Mouse (Mus musculus) G1E (cell line): ENCODE measurements around the gene Fam69a. TPM values are rescaled to one million over a fixed set of nuclear protein-coding genes. Genes with fewer than 3 reads are reported as not detected.
A peak's percentile ranks its signal among the peaks of the same experiment; 100 is the strongest.

Experiments used
- ATAC-seq: 2 replicates; pipeline ENCODE4 v1.8.0; 2016; ENCODE audit warnings: mild to moderate bottlenecking; ENCODE audit not compliant: insufficient number of reproducible peaks, poor library complexity, low FRiP score, severe bottlenecking; ENCODE audit errors: extremely low read depth
- DNase-seq: peaks from one replicate; pipeline ENCODE4 v3.0.0; 2012; ENCODE audit warnings: low spot score
- H3K27me3 ChIP-seq: 2 replicates; pipeline ENCODE4 v1.6.1; 2012; ENCODE audit warnings: mild to moderate bottlenecking, low read length, inconsistent platforms; ENCODE audit not compliant: insufficient read depth
- H3K36me3 ChIP-seq: replicated peaks from 2 replicates; pipeline ENCODE3; 2012; ENCODE audit warnings: mild to moderate bottlenecking, inconsistent platforms
- H3K4me1 ChIP-seq: 2 replicates; pipeline ENCODE4 v1.6.1; 2012; ENCODE audit warnings: low read depth, low read length, inconsistent platforms, mixed read lengths; ENCODE audit not compliant: insufficient read depth
- H3K4me3 ChIP-seq: 2 replicates; pipeline ENCODE4 v1.5.1; 2012; ENCODE audit warnings: low read depth, mild to moderate bottlenecking, inconsistent platforms, low read length, moderate library complexity, mixed read lengths
- H3K9me3 ChIP-seq: replicated peaks from 2 replicates; pipeline ENCODE4 v1.6.1; 2012; ENCODE audit warnings: inconsistent platforms
- CTCF ChIP-seq: IDR thresholded peaks from 2 replicates; pipeline ENCODE4 v1.5.1; 2012; ENCODE audit warnings: low read depth, low read length, inconsistent platforms, mixed read lengths
- GATA1 ChIP-seq: IDR thresholded peaks from 2 replicates; pipeline ENCODE4 v1.6.1; 2012; ENCODE audit warnings: borderline replicate concordance, low read length, inconsistent platforms, mixed read lengths
- GATA2 ChIP-seq: IDR thresholded peaks from 2 replicates; pipeline ENCODE4 v1.6.1; 2012; ENCODE audit warnings: low read depth, low read length, inconsistent platforms, borderline replicate concordance
- POLR2AphosphoS5 ChIP-seq: IDR thresholded peaks from 2 replicates; pipeline ENCODE4 v1.6.1; 2012; ENCODE audit warnings: low read depth, low read length, inconsistent platforms; ENCODE audit not compliant: insufficient replicate concordance
- TAL1 ChIP-seq: conservative IDR thresholded peaks from 2 replicates; pipeline ENCODE4 v1.6.1; 2012; ENCODE audit warnings: low read depth, low read length, inconsistent platforms, mixed read lengths
- polyA plus RNA-seq: library from polyadenylated mRNA; stranded (reverse); fragments of >175 nt; gene quantifications from 2 replicates; pipeline ENCODE4 v1.2.3, GENCODE M21; 2012
- total RNA-seq, 2 experiments: library from RNA; stranded (forward) in 1 of 2; stranded (reverse) in 1 of 2; fragments of 200-1000 nt in 1 of 2; fragments of >200 nt in 1 of 2; fragmentation: Nextera tagmentation in 1 of 2; gene quantifications; 2 replicates each; pipeline ENCODE4 v1.2.3; 2014 to 2017

The Fam69a gene
- total and polyA plus RNA-seq, 3 experiments: 2.3 to 52.3 (median 25.8) TPM

DNA sequence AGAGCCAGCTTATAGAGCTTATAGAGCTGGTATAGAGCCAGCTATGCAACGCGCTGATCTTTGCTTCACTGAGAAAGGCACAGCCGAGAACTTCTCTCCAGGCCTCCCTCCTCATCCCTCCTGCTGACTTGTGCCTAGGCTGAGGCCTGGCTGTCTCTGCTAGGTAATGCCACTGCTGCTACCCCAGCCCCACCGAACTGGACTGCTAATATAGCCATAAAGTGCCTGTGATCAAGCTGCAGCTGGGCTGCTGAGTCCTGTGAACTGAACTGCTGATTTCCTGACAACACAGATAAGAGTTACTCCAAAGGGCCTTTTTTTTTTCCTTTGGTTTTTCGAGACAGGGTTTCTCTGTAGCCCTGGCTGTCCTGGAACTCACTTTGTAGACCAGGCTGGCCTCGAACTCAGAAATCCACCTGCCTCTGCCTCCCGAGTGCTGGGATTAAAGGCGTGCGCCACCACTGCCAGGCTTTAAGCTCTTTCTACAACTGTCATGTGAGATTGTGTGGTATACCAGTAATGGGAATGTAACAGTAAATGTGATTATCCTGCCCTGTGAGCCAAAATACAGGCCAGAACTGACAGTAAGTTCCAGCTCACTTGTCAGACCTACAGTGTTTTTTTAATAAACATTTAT, 21.4 kb downstream of the Fam69a start:
- Histone ChIP-seq H3K9me3 (no peaks in the 10 kb centered on the region), H3K4me1 (peaks cover 86% of the 10 kb centered on the region), H3K27me3 (no peaks in the 10 kb centered on the region), H3K36me3 (peaks cover 28% of the 10 kb centered on the region), H3K4me3 (peak overlapping the region; percentile 51; the same call in 1 of the 2 replicates)
- TF ChIP-seq GATA1: no peak
- peak; percentile 38; the same call in 1 of the 2 replicates for TF ChIP-seq TAL1
- no peak for TF ChIP-seq GATA2
- TF ChIP-seq POLR2AphosphoS5: no peak
- ATAC-seq: peak; percentile 47; the same call in 1 of the 2 replicates
- DNase-seq: no peak

DNA sequence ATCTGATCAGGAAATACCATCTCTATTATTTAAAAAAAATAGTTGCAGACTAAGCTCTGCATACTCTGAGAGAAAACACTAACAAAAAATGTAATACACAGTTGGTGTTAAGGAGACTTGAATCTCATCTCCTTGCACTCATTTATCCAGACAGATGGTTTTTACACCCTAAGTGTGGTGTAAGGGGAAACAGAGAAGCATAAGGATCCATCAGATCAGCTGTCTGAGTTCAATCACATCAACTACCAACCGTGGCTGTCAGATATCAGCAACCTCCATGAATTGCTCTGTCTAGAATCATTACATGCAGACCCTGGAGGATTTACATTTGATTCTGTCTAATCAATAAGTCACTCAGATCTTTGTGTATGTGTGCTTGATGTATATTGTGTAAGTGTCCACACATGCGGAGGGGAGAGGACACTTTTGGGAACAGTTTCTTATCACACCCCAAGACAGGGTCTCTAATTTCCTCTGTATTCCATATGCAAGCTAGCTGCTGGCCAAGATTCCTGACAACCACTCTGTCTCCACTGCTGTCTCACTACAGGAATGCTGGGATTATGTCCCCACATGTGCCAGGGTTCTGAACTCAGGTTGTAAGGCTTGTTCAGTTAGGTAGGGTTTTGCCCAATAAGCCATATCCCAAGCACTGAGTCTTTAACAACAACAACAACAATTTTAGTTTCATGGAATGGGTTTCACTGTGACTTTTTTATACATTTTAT, 22.7 kb downstream of the Fam69a start:
- TF ChIP-seq GATA1 (no peak), CTCF (no peak), POLR2AphosphoS5 (no peak), TAL1 (no peak), GATA2 (no peak)
- DNase-seq (no peak), ATAC-seq (no peak)
- peaks cover 87% of the 10 kb centered on the region for H3K4me1 ChIP-seq
- peaks cover 21% of the 10 kb centered on the region for H3K36me3 ChIP-seq
- no peaks in the 10 kb centered on the region for H3K27me3 ChIP-seq
- H3K4me3 ChIP-seq: no peak overlapping the region; the same call in 1 of the 2 replicates
- H3K9me3 ChIP-seq: no peaks in the 10 kb centered on the region

DNA sequence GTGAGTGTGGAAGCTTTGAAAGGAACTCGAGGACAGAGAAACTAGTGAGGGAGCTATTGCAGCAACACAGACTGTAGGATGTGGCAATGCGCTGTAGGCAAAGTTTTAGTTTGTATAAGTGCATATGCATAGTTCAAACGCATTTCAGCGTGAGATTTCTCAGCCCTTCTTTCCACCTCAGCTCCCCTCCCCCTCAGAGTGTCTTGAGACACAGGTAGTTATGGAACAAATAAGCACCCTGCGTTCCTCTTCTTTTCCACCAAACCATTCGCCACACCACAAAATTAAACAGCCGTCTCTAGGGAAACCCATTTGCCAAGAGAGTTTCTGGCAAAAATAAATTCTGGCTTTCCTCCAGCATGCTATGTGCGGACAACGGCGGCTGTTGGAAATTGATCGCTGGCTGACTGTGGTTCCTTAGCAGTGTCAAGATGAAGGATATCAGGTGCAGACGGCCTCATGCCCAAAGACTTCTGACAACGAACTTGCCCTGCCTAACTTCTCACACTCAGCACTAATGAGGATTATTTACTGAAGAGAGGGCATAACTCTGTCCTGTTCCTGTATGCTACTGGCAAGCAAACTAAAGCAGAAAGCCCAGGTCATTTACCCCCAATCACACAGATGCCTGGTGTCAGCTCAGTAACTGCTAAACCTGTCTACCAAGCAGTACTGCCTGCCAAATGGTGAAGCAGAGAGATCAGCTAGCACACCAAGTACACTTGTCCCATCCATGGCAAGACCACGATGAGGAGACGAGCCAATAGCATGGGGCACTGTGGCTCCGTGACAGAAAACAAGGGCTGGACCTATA, 25.2 kb downstream of the Fam69a start:
- H3K27me3 ChIP-seq: no peaks in the 10 kb centered on the region
- H3K36me3 ChIP-seq: peaks cover 12% of the 10 kb centered on the region
- H3K9me3 ChIP-seq: no peaks in the 10 kb centered on the region
- peak overlapping the region; percentile 39; the same call in 1 of the 2 replicates for H3K4me3 ChIP-seq
- TF ChIP-seq TAL1 (no peak), GATA1 (no peak), CTCF (no peak), POLR2AphosphoS5 (no peak), GATA2 (no peak)
- no peak for DNase-seq
- peaks cover 71% of the 10 kb centered on the region for H3K4me1 ChIP-seq
- ATAC-seq: no peak

DNA sequence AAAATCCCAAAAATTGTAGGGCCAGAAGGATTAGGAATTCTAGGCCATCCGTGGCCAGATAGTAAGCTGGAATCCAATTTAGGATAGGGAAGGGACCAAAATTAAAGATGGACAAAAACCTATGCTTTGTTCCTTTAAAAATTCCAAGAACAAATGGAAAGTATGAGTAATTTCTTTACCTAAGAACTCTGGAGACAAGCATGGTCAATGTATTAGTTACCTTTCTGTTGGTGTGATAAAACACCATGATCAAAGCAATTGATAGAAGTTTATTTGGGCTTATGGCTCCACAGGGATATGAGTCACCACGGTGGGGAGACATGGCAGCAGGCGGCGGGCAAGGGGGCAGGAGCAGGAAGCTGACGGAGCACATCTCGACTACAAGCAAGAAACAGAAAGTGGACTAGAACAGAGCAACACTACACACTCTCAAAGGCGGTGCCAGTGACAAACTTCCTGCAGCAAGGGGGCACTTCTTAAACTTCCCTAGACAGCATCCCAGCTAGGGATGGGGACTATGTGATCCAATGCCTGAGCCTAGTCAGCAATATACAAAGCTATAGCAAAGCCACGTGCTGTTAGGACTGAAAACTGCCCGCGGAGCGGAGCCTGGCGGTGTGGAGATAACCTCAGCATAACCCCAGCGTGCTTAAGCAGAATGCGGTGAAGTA, 26.2 kb downstream of the Fam69a start:
- H3K4me3 ChIP-seq: peak overlapping the region; percentile 64
- H3K36me3 ChIP-seq: peaks cover 12% of the 10 kb centered on the region
- H3K27me3 ChIP-seq: no peaks in the 10 kb centered on the region
- no peaks in the 10 kb centered on the region for H3K9me3 ChIP-seq
- no peak for DNase-seq
- TF ChIP-seq POLR2AphosphoS5 (no peak), TAL1 (peak; percentile 53; the same call in 1 of the 2 replicates)
- ATAC-seq: peak; percentile 43
- H3K4me1 ChIP-seq: peaks cover 62% of the 10 kb centered on the region

DNA sequence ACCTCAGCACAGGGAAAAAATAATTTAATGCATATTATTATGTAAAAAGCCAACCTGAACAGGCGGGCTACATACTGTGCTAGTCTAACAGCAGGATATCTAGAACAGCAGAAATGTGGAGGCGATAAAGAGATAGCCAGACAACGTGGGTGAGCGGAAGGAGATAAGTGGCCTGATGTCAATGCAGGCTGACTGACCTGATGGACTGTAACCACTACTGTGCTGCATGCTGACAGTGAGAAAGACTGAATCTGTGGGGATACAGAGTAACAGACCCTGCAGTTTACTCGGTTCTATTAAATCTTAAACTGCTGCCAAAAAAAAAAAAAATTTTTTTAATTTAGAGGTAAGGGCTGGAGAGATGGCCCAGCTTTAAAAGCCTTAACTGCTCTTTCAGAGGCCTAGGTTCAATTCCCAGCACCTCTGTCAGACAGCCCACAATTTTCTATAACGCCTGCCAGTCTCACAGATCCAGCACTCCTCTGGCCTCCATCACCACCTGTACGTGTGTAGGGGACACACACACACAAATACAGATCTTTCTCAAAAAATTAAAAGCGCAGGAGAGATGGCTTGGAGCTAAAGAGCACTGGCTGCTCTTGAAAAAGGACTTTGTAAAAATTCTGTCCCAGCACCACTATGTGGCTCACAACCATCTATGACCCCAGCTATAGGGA, 27.1 kb downstream of the Fam69a start:
- peak overlapping the region; percentile 35; the same call in 1 of the 2 replicates for H3K4me3 ChIP-seq
- TF ChIP-seq TAL1 (peak; percentile 89), GATA2 (peak; percentile 94), CTCF (no peak)
- ATAC-seq (peak; percentile 85), DNase-seq (peak; percentile 15)
- H3K36me3 ChIP-seq: peaks cover 15% of the 10 kb centered on the region
- peaks cover 56% of the 10 kb centered on the region for H3K4me1 ChIP-seq
- H3K9me3 ChIP-seq: no peaks in the 10 kb centered on the region
- no peaks in the 10 kb centered on the region for H3K27me3 ChIP-seq
